Mouse (Mus musculus) liver, postnatal 0 days (tissue): ENCODE results near the gene Gm38655.

Experiments
- CTCF ChIP-seq: sonication (generic); IDR thresholded peaks from 2 replicates; pipeline ENCODE4 v1.5.1; 2016; ENCODE audit warnings: antibody characterized with exemption, low read depth
- EP300 ChIP-seq: IDR thresholded peaks from 2 replicates; pipeline ENCODE4 v1.6.1; 2016; ENCODE audit warnings: antibody characterized with exemption, low read depth, mild to moderate bottlenecking

GRCm38 (mm10) chr17:25187784-25188149 lies 12.5 kb upstream of the Gm38655 start:
- TF ChIP-seq EP300 (no peak), CTCF (no peak)
